34 mouse cellular contexts compared by ENCODE assay signal in the genomic region with DNA sequence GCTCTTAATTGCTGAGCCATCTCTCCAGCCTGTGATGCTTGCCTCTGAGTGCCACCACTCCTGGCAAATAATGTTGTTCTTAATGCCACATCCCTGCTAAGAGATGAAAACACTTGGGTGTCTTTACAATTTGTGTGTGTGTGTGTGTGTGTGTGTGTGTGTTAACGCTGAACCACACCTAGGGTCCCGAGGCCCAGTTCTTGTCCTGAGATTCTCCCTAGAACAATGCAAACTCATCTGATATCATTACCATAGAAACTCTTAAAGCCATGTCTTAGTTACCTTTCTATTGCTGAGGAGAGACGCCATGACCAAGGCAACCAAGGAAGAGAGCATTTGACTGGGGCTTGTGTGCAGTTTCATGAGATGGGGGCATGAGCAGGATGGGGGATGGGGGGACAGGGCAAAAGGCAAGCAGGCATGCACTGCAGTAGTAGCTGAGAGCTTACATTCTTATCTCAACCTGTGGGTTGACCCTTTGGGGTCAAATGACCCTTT.
"Had no signal": no experiment of that assay in that cellular context is flagged by ENCODE, and none has a peak within 500 bp of the region (broad histone marks: within the 10 kb centered on the region; RNA-seq: fewer than 3 reads in every experiment).

No protein-coding gene starts in this region.

- H3K27ac ChIP-seq: heart, embryonic 13.5 days; heart, embryonic 15.5 days; hindbrain, embryonic 10.5 days; hindbrain, embryonic 12.5 days; hindbrain, embryonic 13.5 days; hindbrain, embryonic 14.5 days; hindbrain, embryonic 15.5 days; hindbrain, postnatal 0 days; intestine, embryonic 15.5 days; kidney, embryonic 15.5 days; kidney, postnatal 0 days; layer of hippocampus, adult 2 months; left cerebral cortex, adult 2 months had no signal

- H3K4me3 ChIP-seq: heart, embryonic 13.5 days; heart, embryonic 15.5 days; hindbrain, embryonic 10.5 days; hindbrain, embryonic 12.5 days; hindbrain, embryonic 13.5 days; hindbrain, embryonic 15.5 days; intestine, embryonic 15.5 days; kidney, embryonic 15.5 days; layer of hippocampus, adult 2 months; left cerebral cortex, adult 2 months had no signal

- H3K9ac ChIP-seq: heart, embryonic 13.5 days; heart, embryonic 15.5 days; hindbrain, embryonic 12.5 days; hindbrain, embryonic 13.5 days; hindbrain, embryonic 14.5 days; hindbrain, embryonic 15.5 days; intestine, embryonic 15.5 days; kidney, embryonic 15.5 days had no signal

- DNase-seq: heart, postnatal 10 days; heart, postnatal 14 days; heart, postnatal 36 days; heart, postnatal 4 days; kidney, adult 11 months; kidney, adult 18-20 months; kidney, adult 2 months; kidney, adult 8-10 months; kidney, adult 9 months; kidney, postnatal 10 days; kidney, postnatal 14 days; kidney, postnatal 25 days; kidney, postnatal 36 days; kidney, postnatal 4 days; layer of hippocampus, adult 9-11 months; layer of hippocampus, postnatal 36 days had no signal

- H3K9me3 ChIP-seq: heart, embryonic 13.5 days; heart, embryonic 15.5 days; hindbrain, embryonic 10.5 days; hindbrain, embryonic 12.5 days; hindbrain, embryonic 13.5 days; hindbrain, embryonic 15.5 days; intestine, embryonic 15.5 days; kidney, embryonic 15.5 days had no signal

- ATAC-seq: hindbrain, embryonic 16.5 days; hindbrain, postnatal 0 days; inflammation-experienced regulatory T-cells, adult 6 months; intestine, embryonic 15.5 days; intestine, embryonic 16.5 days; intestine, postnatal 0 days had no signal

- H3K4me2 ChIP-seq: heart, embryonic 11.5 days; heart, embryonic 13.5 days; heart, embryonic 15.5 days; hindbrain, embryonic 12.5 days; hindbrain, embryonic 13.5 days; hindbrain, embryonic 14.5 days; hindbrain, embryonic 15.5 days; intestine, embryonic 15.5 days; kidney, embryonic 15.5 days had no signal

- H3K27me3 ChIP-seq: heart, embryonic 13.5 days; heart, embryonic 15.5 days; hindbrain, embryonic 12.5 days; hindbrain, embryonic 13.5 days; hindbrain, embryonic 15.5 days; intestine, embryonic 15.5 days; kidney, embryonic 15.5 days had no signal

- H3K36me3 ChIP-seq: heart, embryonic 13.5 days; heart, embryonic 15.5 days; hindbrain, embryonic 12.5 days; hindbrain, embryonic 13.5 days; hindbrain, embryonic 15.5 days; intestine, embryonic 15.5 days; kidney, embryonic 15.5 days had no signal
